Mouse (Mus musculus) hematopoietic multipotent progenitor cell, adult 10-12 weeks (in vitro differentiated cells): ENCODE measurements around the gene Olfr31. TPM values are rescaled to one million over a fixed set of nuclear protein-coding genes. Genes with fewer than 3 reads are reported as not detected.

Experiments used
- polyA plus RNA-seq: library from polyadenylated mRNA; stranded (reverse); fragments of >175 nt; gene quantifications from 2 replicates; pipeline ENCODE4 v1.2.3, GENCODE M21; 2012; ENCODE audit warnings: low replicate concordance

Gene Olfr31
- not detected in 2 replicates for polyA plus RNA-seq

DNA sequence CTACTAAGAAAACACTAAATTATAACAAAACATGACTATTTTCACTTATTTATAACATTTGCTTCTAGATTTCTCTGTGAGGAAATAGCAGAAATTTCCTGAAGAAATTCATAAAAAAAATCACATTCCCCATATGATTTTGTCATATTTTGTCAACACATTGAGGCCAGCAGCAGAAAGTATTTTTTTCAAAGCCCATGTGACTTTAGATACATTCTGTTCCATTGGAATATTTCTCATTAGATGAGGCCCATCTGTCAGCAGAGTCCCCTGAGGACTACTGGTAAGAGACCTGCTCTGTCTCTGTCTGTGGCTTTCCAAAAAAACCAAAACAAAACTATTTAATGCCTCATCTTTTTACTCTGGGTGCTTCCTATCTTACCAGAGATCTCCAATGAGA, at the start of gene Olfr31:
Olfr31 (plus strand) TSS at position 301 of the 400 bp plus-strand sequence.

GRCm38 (mm10) chr14:14345948-14346812, 23.6 kb downstream of the Olfr31 start, which contains the start of gene Il3ra:
Gene Il3ra (plus strand): TSS chr14:14346275.

Other genes starting within 250 kb of the Olfr31 start
- gene Psmd6, start 201.8 kb upstream of the Olfr31 start, polyA plus RNA-seq, result 33.1 and 33.4 TPM in 2 replicates
- gene Olfr720, start 136.0 kb upstream of the Olfr31 start, polyA plus RNA-seq, result not detected in 2 replicates
- 43.2 and 87.0 TPM in 2 replicates for gene Il3ra, start 23.4 kb downstream of the Olfr31 start, polyA plus RNA-seq
- gene Olfr721-ps1, start 78.5 kb downstream of the Olfr31 start, polyA plus RNA-seq, result not detected in 2 replicates